Mouse (Mus musculus) heart, postnatal 0 days (tissue): ENCODE measurements at regions not wholly inside any gene's neighbourhood (a gene's known extent, or its start where the extent isn't known, plus 50 kb on each side); places are given as distances from the start of the nearest gene placed in this dataset.

Experiments
- ATAC-seq: fragments of 200-750 bp; cut with Nextera tagmentation; 2 replicates; pipeline ENCODE4 v1.8.0; 2017; ENCODE audit warnings: low read depth, moderate number of reproducible peaks, moderate library complexity; ENCODE audit not compliant: insufficient read depth
- DNase-seq: peaks from one replicate; pipeline ENCODE4 v3.0.0-alpha.2; 2016; ENCODE audit warnings: low spot score
- H3K27ac ChIP-seq: fragments of 300-500 bp; sonication (generic); 2 replicates; pipeline ENCODE4 v1.5.1; 2014; ENCODE audit warnings: low read depth, mild to moderate bottlenecking
- H3K27me3 ChIP-seq: fragments of 300-500 bp; sonication (generic); 2 replicates; pipeline ENCODE4 v1.6.1; 2014; ENCODE audit warnings: low read length, mixed read lengths; ENCODE audit not compliant: control insufficient read depth, insufficient read depth
- H3K36me3 ChIP-seq: fragments of 300-500 bp; sonication (generic); replicated peaks from 2 replicates; pipeline ENCODE4 v1.6.1; 2014; ENCODE audit warnings: low read length, mixed read lengths; ENCODE audit not compliant: control insufficient read depth, insufficient read depth
- H3K4me1 ChIP-seq: fragments of 300-500 bp; sonication (generic); 2 replicates; pipeline ENCODE4 v1.6.1; 2014; ENCODE audit warnings: antibody characterized with exemption; ENCODE audit not compliant: control insufficient read depth, insufficient read depth
- H3K4me2 ChIP-seq: fragments of 300-500 bp; sonication (generic); 2 replicates; pipeline ENCODE4 v1.6.1; 2014; ENCODE audit warnings: low read depth, mild to moderate bottlenecking, low read length, moderate library complexity
- H3K4me3 ChIP-seq: fragments of 300-500 bp; sonication (generic); 2 replicates; pipeline ENCODE4 v1.5.1; 2014; ENCODE audit warnings: low read depth, low read length
- H3K9ac ChIP-seq: fragments of 300-500 bp; sonication (generic); replicated peaks from 2 replicates; pipeline ENCODE4 v1.6.1; 2014; ENCODE audit warnings: low read depth, low read length, mixed read lengths
- H3K9me3 ChIP-seq: fragments of 300-500 bp; sonication (generic); replicated peaks from 2 replicates; pipeline ENCODE4 v1.6.1; 2016; ENCODE audit warnings: low read length; ENCODE audit not compliant: control insufficient read depth
- CTCF ChIP-seq: IDR thresholded peaks from 2 replicates; pipeline ENCODE4 v1.5.1; 2016; ENCODE audit warnings: antibody characterized with exemption, control low read depth, low read depth
- EP300 ChIP-seq: IDR thresholded peaks from 2 replicates; pipeline ENCODE4 v1.6.1; 2016; ENCODE audit warnings: antibody characterized with exemption, low read depth
- WGBS: fragments of 180-500 bp; shearing (Covaris S2); extraction: QIAGEN DNeasy Blood & Tissue Kit; methylation state at CpG from one replicate; pipeline ENCODE4 v1.1.7; 2014; 5-methylcytosine and 5-hydroxymethylcytosine counted together

GRCm38 (mm10) chr15:51264599-51265163 is 2620.0 kb upstream of the Gm7489 start:
- Histone ChIP-seq H3K4me3 (no peak overlapping the region), H3K9ac (no peak overlapping the region), H3K4me2 (no peak overlapping the region), H3K9me3 (no peaks in the 10 kb centered on the region), H3K27me3 (no peaks in the 10 kb centered on the region), H3K27ac (no peak overlapping the region), H3K36me3 (no peaks in the 10 kb centered on the region), H3K4me1 (no peaks in the 10 kb centered on the region)
- DNase-seq, result no peak
- TF ChIP-seq CTCF (no peak), EP300 (no peak)
- ATAC-seq, result no peak
- 45% methylated on average over 5 of the region's 5 CpGs for WGBS

DNA sequence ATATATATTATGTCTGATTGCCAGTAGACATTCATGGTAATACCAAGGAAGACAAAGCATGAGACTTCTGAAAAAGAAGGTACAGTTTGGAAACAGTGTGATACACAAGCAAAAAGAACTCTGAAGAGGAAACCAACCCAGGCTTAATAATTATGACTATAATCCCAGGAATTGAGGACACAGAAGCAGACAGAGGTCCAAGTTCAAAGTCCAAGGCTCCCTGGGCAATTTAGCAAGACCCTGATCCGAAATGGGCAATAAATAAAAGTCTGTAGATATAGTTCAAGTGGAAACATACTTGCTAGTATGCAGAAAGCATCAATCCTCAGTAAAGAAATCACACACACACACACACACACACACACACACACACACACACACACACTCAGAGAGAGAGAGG is 2618.7 kb upstream of the Gm7489 start:
- ATAC-seq (no peak), DNase-seq (no peak)
- Histone ChIP-seq H3K27ac (no peak overlapping the region), H3K4me3 (no peak overlapping the region), H3K36me3 (no peaks in the 10 kb centered on the region), H3K4me2 (no peak overlapping the region), H3K9ac (no peak overlapping the region), H3K4me1 (no peaks in the 10 kb centered on the region), H3K9me3 (no peaks in the 10 kb centered on the region), H3K27me3 (no peaks in the 10 kb centered on the region)
- TF ChIP-seq EP300 (no peak), CTCF (no peak)
- 44% methylated on average over 1 of the region's 1 CpGs for WGBS

- Histone ChIP-seq H3K36me3 (no peaks in the 10 kb centered on the region), H3K4me2 (no peak overlapping the region), H3K4me3 (no peak overlapping the region), H3K9me3 (no peaks in the 10 kb centered on the region), H3K4me1 (no peaks in the 10 kb centered on the region), H3K27ac (no peak overlapping the region), H3K9ac (no peak overlapping the region), H3K27me3 (no peaks in the 10 kb centered on the region)
- DNase-seq (no peak), ATAC-seq (no peak)
- WGBS, result 81% methylated on average over 9 of the region's 9 CpGs
- TF ChIP-seq EP300, result no peak
- TF ChIP-seq CTCF, result no peak
These were observed 2612.9 kb upstream of the Gm7489 start for GRCm38 (mm10) chr15:51271632-51272312.

DNA sequence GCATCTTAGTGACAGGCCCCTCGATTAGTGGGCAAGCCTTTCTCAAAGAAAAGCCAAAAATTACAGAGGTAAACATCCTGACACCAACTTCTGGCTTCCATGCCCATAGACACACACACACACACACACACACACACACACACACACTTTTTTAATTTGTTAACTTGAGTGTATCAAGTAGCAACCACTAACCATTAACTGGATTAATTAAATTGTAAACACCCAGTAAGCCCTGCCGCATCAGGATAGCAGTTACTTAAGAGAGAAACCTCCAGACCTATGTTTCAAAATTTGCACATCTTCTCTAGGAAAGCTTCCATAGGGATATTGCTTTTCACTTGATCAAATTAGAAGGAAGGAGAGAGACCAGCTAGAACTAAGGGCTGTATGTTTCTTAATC is 2599.4 kb upstream of the Gm7489 start:
- TF ChIP-seq CTCF (no peak), EP300 (no peak)
- Histone ChIP-seq H3K36me3 (no peaks in the 10 kb centered on the region), H3K4me1 (peaks cover 4% of the 10 kb centered on the region), H3K27me3 (no peaks in the 10 kb centered on the region), H3K27ac (no peak overlapping the region), H3K9me3 (no peaks in the 10 kb centered on the region), H3K4me2 (no peak overlapping the region), H3K4me3 (no peak overlapping the region), H3K9ac (no peak overlapping the region)
- DNase-seq, result no peak
- WGBS, result 77% methylated on average over 2 of the region's 2 CpGs
- ATAC-seq, result no peak

GRCm38 (mm10) chr15:51286352-51286751 is 2598.4 kb upstream of the Gm7489 start:
- 77% methylated on average over 3 of the region's 3 CpGs for WGBS
- H3K4me2 ChIP-seq, result no peak overlapping the region
- ATAC-seq (no peak), DNase-seq (no peak)
- H3K27ac ChIP-seq, result no peak overlapping the region
- H3K9me3 ChIP-seq, result no peaks in the 10 kb centered on the region
- no peaks in the 10 kb centered on the region for H3K36me3 ChIP-seq
- H3K9ac ChIP-seq, result no peak overlapping the region
- peaks cover 4% of the 10 kb centered on the region for H3K4me1 ChIP-seq
- no peak for TF ChIP-seq EP300
- TF ChIP-seq CTCF, result no peak
- no peak overlapping the region for H3K4me3 ChIP-seq
- H3K27me3 ChIP-seq, result no peaks in the 10 kb centered on the region

GRCm38 (mm10) chr15:51288911-51289432 is 2595.7 kb upstream of the Gm7489 start:
- no peak for ATAC-seq
- no peak overlapping the region for H3K4me3 ChIP-seq
- 66% methylated on average over 9 of the region's 9 CpGs for WGBS
- H3K4me1 ChIP-seq, result no peaks in the 10 kb centered on the region
- no peaks in the 10 kb centered on the region for H3K36me3 ChIP-seq
- H3K9ac ChIP-seq, result no peak overlapping the region
- no peak for DNase-seq
- no peak overlapping the region for H3K4me2 ChIP-seq
- H3K27me3 ChIP-seq, result no peaks in the 10 kb centered on the region
- no peak overlapping the region for H3K27ac ChIP-seq
- TF ChIP-seq EP300, result no peak
- TF ChIP-seq CTCF, result no peak
- H3K9me3 ChIP-seq, result no peaks in the 10 kb centered on the region
